Mouse (Mus musculus): ENCODE measurements around the gene Usp38. TPM values are rescaled to one million over a fixed set of nuclear protein-coding genes. Genes with fewer than 3 reads are reported as not detected.
A peak's percentile ranks its signal among the peaks of the same experiment; 100 is the strongest.

Gene Usp38
- polyA plus RNA-seq, 1 experiment from 2014 or later = 11.7 TPM

- WGBS = 17% methylated on average over 1 of the region's 1 CpGs
- Histone ChIP-seq H3K4me1 (replicated peaks) (no peaks in the 10 kb centered on the region), H3K4me3 (no peak overlapping the region), H3K9ac (no peak overlapping the region), H3K4me2 (no peak overlapping the region), H3K36me3 (peaks cover 65% of the 10 kb centered on the region), H3K27ac (no peak overlapping the region), H3K9me3 (replicated peaks) (no peaks in the 10 kb centered on the region), H3K27me3 (no peaks in the 10 kb centered on the region)
- no peak for ATAC-seq (replicated peaks; ENCODE audit: insufficient number of reproducible peaks, insufficient read depth, low FRiP score, low read depth)
Observed at GRCm38 (mm10) chr8:80996632-80997031, 18.1 kb downstream of the Usp38 start.

- H3K27ac ChIP-seq = no peak overlapping the region
Observed at GRCm38 (mm10) chr8:80991937-80992336, 22.8 kb downstream of the Usp38 start.

GRCm38 (mm10) chr8:80982829-80983228 lies 31.9 kb downstream of the Usp38 start:
- Histone ChIP-seq H3K4me1 (replicated peaks) (peaks cover 8% of the 10 kb centered on the region), H3K9me3 (replicated peaks) (no peaks in the 10 kb centered on the region), H3K9ac (no peak overlapping the region), H3K36me3 (peaks cover 53% of the 10 kb centered on the region), H3K27me3 (no peaks in the 10 kb centered on the region), H3K4me2 (no peak overlapping the region), H3K4me3 (no peak overlapping the region), H3K27ac (no peak overlapping the region)
- no peak for ATAC-seq (replicated peaks; ENCODE audit: insufficient number of reproducible peaks, insufficient read depth, low FRiP score, low read depth)
- 48% methylated on average over 4 of the region's 4 CpGs for WGBS

More at GRCm38 (mm10) chr8:80991937-80992336, 22.8 kb downstream of the Usp38 start:
- Histone ChIP-seq H3K9me3 (replicated peaks) (no peaks in the 10 kb centered on the region), H3K36me3 (peaks cover 67% of the 10 kb centered on the region), H3K4me2 (no peak overlapping the region), H3K4me1 (replicated peaks) (no peaks in the 10 kb centered on the region), H3K9ac (no peak overlapping the region), H3K4me3 (no peak overlapping the region), H3K27me3 (no peaks in the 10 kb centered on the region)
- ATAC-seq (replicated peaks; ENCODE audit: insufficient number of reproducible peaks, insufficient read depth, low FRiP score, low read depth) = peak; percentile 66; the same call in 1 of the 2 replicates
- 43% methylated on average over 3 of the region's 3 CpGs for WGBS

- H3K36me3 ChIP-seq = peaks cover 43% of the 10 kb centered on the region
- H3K9me3 ChIP-seq (replicated peaks) = no peaks in the 10 kb centered on the region
- H3K9ac ChIP-seq = no peak overlapping the region
- H3K4me1 ChIP-seq (replicated peaks) = peaks cover 11% of the 10 kb centered on the region
- ATAC-seq (replicated peaks; ENCODE audit: insufficient number of reproducible peaks, insufficient read depth, low FRiP score, low read depth) = no peak
- H3K4me3 ChIP-seq = no peak overlapping the region
- H3K27ac ChIP-seq = no peak overlapping the region
- H3K27me3 ChIP-seq = no peaks in the 10 kb centered on the region
- WGBS = 76% methylated on average over 9 of the region's 9 CpGs
- no peak overlapping the region for H3K4me2 ChIP-seq
Observed at GRCm38 (mm10) chr8:80981696-80982095, 33.0 kb downstream of the Usp38 start.

- ATAC-seq (replicated peaks; ENCODE audit: insufficient number of reproducible peaks, insufficient read depth, low FRiP score, low read depth) = no peak
- Histone ChIP-seq H3K36me3 (peaks cover 28% of the 10 kb centered on the region), H3K9me3 (replicated peaks) (no peaks in the 10 kb centered on the region), H3K9ac (no peak overlapping the region), H3K4me1 (replicated peaks) (peaks cover 11% of the 10 kb centered on the region), H3K4me3 (no peak overlapping the region), H3K4me2 (no peak overlapping the region), H3K27me3 (no peaks in the 10 kb centered on the region), H3K27ac (no peak overlapping the region)
- 85% methylated on average over 4 of the region's 4 CpGs for WGBS
Observed at GRCm38 (mm10) chr8:80980063-80980462, 34.7 kb downstream of the Usp38 start.

GRCm38 (mm10) chr8:80977231-80977630 lies 37.5 kb downstream of the Usp38 start:
- H3K27me3 ChIP-seq = no peaks in the 10 kb centered on the region
- H3K9me3 ChIP-seq (replicated peaks) = no peaks in the 10 kb centered on the region
- H3K27ac ChIP-seq = no peak overlapping the region
- peaks cover 2% of the 10 kb centered on the region; the same call in 1 of the 2 replicates for H3K4me1 ChIP-seq (replicated peaks)
- no peak overlapping the region for H3K4me2 ChIP-seq
- ATAC-seq (replicated peaks; ENCODE audit: insufficient number of reproducible peaks, insufficient read depth, low FRiP score, low read depth) = no peak
- H3K36me3 ChIP-seq = peaks cover 15% of the 10 kb centered on the region; the same call in 1 of the 2 replicates
- no peak overlapping the region for H3K9ac ChIP-seq
- H3K4me3 ChIP-seq = no peak overlapping the region
- WGBS = 61% methylated on average over 1 of the region's 1 CpGs

- WGBS = 78% methylated on average over 9 of the region's 9 CpGs
- H3K9me3 ChIP-seq (replicated peaks) = no peaks in the 10 kb centered on the region
- no peak overlapping the region for H3K4me2 ChIP-seq
- H3K27me3 ChIP-seq = no peaks in the 10 kb centered on the region
- no peak overlapping the region for H3K27ac ChIP-seq
- ATAC-seq (replicated peaks; ENCODE audit: insufficient number of reproducible peaks, insufficient read depth, low FRiP score, low read depth) = no peak
- no peaks in the 10 kb centered on the region for H3K36me3 ChIP-seq
- no peaks in the 10 kb centered on the region for H3K4me1 ChIP-seq (replicated peaks)
- H3K9ac ChIP-seq = no peak overlapping the region
- no peak overlapping the region for H3K4me3 ChIP-seq
Observed at GRCm38 (mm10) chr8:80971150-80971549, 43.6 kb downstream of the Usp38 start.

GRCm38 (mm10) chr8:80970000-80970685 lies 44.6 kb downstream of the Usp38 start:
- H3K36me3 ChIP-seq = no peaks in the 10 kb centered on the region
- no peaks in the 10 kb centered on the region for H3K4me1 ChIP-seq (replicated peaks)
- no peak for ATAC-seq (replicated peaks; ENCODE audit: insufficient number of reproducible peaks, insufficient read depth, low FRiP score, low read depth)
- no peak overlapping the region for H3K9ac ChIP-seq
- H3K27me3 ChIP-seq = no peaks in the 10 kb centered on the region
- no peak overlapping the region for H3K4me3 ChIP-seq
- H3K9me3 ChIP-seq (replicated peaks) = no peaks in the 10 kb centered on the region
- no peak overlapping the region for H3K27ac ChIP-seq
- 78% methylated on average over 11 of the region's 11 CpGs for WGBS
- no peak overlapping the region for H3K4me2 ChIP-seq

GRCm38 (mm10) chr8:80969423-80969822 lies 45.3 kb downstream of the Usp38 start:
- Histone ChIP-seq H3K4me1 (replicated peaks) (no peaks in the 10 kb centered on the region), H3K36me3 (no peaks in the 10 kb centered on the region), H3K4me2 (no peak overlapping the region), H3K9ac (no peak overlapping the region), H3K9me3 (replicated peaks) (no peaks in the 10 kb centered on the region), H3K27ac (no peak overlapping the region), H3K27me3 (no peaks in the 10 kb centered on the region), H3K4me3 (no peak overlapping the region)
- ATAC-seq (replicated peaks; ENCODE audit: insufficient number of reproducible peaks, insufficient read depth, low FRiP score, low read depth) = no peak
- WGBS = 80% methylated on average over 5 of the region's 5 CpGs

GRCm38 (mm10) chr8:80963095-80963494 lies 51.6 kb downstream of the Usp38 start:
- H3K27ac ChIP-seq = no peak overlapping the region
- no peak overlapping the region for H3K9ac ChIP-seq
- no peak overlapping the region for H3K4me3 ChIP-seq
- no peak overlapping the region for H3K4me2 ChIP-seq
- peaks cover 2% of the 10 kb centered on the region; the same call in 1 of the 2 replicates for H3K4me1 ChIP-seq (replicated peaks)
- WGBS = 82% methylated on average over 3 of the region's 3 CpGs
- no peaks in the 10 kb centered on the region for H3K36me3 ChIP-seq
- no peaks in the 10 kb centered on the region for H3K27me3 ChIP-seq
- no peak for ATAC-seq (replicated peaks; ENCODE audit: insufficient number of reproducible peaks, insufficient read depth, low FRiP score, low read depth)
- no peaks in the 10 kb centered on the region for H3K9me3 ChIP-seq (replicated peaks)

GRCm38 (mm10) chr8:80962592-80962983 lies 52.1 kb downstream of the Usp38 start:
- Histone ChIP-seq H3K4me1 (replicated peaks) (peaks cover 2% of the 10 kb centered on the region; the same call in 1 of the 2 replicates), H3K9ac (no peak overlapping the region), H3K4me3 (no peak overlapping the region), H3K9me3 (replicated peaks) (no peaks in the 10 kb centered on the region), H3K27ac (no peak overlapping the region), H3K4me2 (no peak overlapping the region), H3K36me3 (no peaks in the 10 kb centered on the region), H3K27me3 (no peaks in the 10 kb centered on the region)
- 77% methylated on average over 5 of the region's 5 CpGs for WGBS
- ATAC-seq (replicated peaks; ENCODE audit: insufficient number of reproducible peaks, insufficient read depth, low FRiP score, low read depth) = no peak
